Mouse (Mus musculus): Measurements from ENCODE around the gene Prrc2b.

- no peak for TF ChIP-seq CTCF (IDR thresholded peaks at IDR 0.05; ENCODE audit: low read depth)
- no peak for TF ChIP-seq EP300 (optimal IDR thresholded peaks at IDR 0.05)
Observed at GRCm38 (mm10) chr2:32215576-32215975, 64.7 kb downstream of the Prrc2b start.

All from stomach, postnatal 0 days (tissue).